Mouse (Mus musculus): ENCODE data around the gene L3mbtl1. TPM values are rescaled to one million over a fixed set of nuclear protein-coding genes. Genes with fewer than 3 reads are reported as not detected.

The L3mbtl1 gene
- polyA plus RNA-seq, 1 experiment, result not detected

DNA sequence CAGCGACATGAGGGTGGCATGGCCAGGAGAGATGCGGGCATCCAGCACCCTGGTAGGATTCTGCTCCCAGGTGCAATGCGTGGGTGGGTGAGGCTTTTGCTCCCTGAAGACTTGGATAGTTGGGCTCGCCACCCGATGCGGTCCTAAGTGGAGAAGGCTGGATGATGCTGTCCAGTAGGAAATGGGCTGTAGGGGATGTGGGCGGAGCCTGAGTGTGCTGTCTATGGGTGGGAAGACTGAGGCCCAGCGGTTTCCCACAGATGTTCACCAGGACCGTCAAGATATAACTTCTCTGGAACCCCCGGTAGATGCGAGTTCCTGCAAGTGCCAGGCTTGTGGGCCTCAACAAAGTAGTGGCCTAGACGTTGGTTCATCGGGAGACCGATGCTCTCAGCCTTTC lies 4.9 kb downstream of the L3mbtl1 start:
- no peaks in the 10 kb centered on the region for H3K27me3 ChIP-seq (ENCODE audit: control insufficient read depth, insufficient read depth, insufficient read length)
- H3ac ChIP-seq (ENCODE audit: control insufficient read depth, insufficient read length), result no peak overlapping the region
- TF ChIP-seq MYOG (IDR thresholded peaks at IDR 0.05; ENCODE audit: control insufficient read depth in 1 of 3, insufficient read depth in 1 of 3, insufficient read length in 2 of 3, low read depth in 2 of 3) (no peak), MYOD1 (IDR thresholded peaks at IDR 0.05; ENCODE audit: control insufficient read depth in 1 of 3, insufficient read length in 2 of 3, low read depth in 2 of 3) (no peak)
- no peaks in the 10 kb centered on the region for H3K36me3 ChIP-seq (ENCODE audit: control insufficient read depth, insufficient read depth)
- no peaks in the 10 kb centered on the region for H3K79me2 ChIP-seq (ENCODE audit: control insufficient read depth, insufficient read depth)
- H3K4me3 ChIP-seq, result no peak overlapping the region
- no peak overlapping the region for H3K4me2 ChIP-seq (ENCODE audit: low read depth)

DNA sequence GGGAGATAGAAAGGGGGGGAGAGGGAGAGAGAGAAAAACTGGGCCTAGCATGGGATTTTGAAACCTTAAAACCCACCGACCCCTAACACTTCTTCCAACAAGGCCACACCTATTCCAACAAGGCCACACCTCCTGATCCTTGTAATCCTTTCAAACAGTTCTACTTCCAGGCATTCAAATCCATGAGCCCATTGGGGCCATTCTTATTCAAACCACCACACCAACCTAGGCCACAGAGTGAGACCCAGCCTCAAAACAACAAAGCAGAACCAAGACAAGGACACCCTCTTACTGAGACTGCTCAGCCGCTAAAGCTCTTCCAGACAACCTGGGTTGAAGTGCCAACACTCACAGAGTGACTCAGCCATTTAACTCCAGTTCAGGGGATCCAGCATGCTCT lies 7.5 kb downstream of the L3mbtl1 start:
- Histone ChIP-seq H3ac (ENCODE audit: control insufficient read depth, insufficient read length) (no peak overlapping the region), H3K4me3 (no peak overlapping the region), H3K79me2 (ENCODE audit: control insufficient read depth, insufficient read depth) (no peaks in the 10 kb centered on the region), H3K27me3 (ENCODE audit: control insufficient read depth, insufficient read depth, insufficient read length) (no peaks in the 10 kb centered on the region), H3K36me3 (ENCODE audit: control insufficient read depth, insufficient read depth) (no peaks in the 10 kb centered on the region), H3K4me2 (ENCODE audit: low read depth) (no peak overlapping the region)
- TF ChIP-seq SRF (IDR thresholded peaks at IDR 0.05; ENCODE audit: control insufficient read depth, insufficient read length, low read depth), result no peak

DNA sequence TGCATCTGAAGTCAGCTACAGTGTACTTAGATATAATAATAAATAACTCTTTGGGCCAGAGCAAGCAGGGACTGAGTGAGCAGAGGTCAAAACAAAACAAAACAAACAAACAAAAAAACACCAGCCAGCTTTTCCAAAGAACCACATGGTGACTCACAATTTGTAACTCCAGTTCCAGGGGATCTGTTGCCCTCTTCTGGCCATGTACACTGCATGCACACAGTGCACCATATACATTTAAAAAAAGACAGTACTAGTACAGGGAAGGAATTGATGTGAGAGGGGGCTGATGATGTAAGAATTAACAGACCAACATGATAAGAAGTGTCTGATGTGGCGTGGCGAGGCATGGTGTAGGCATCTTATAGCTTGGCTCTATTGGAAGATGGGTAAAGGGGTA lies 13.6 kb downstream of the L3mbtl1 start:
- Histone ChIP-seq H3K4me2 (ENCODE audit: low read depth) (no peak overlapping the region), H3K36me3 (ENCODE audit: control insufficient read depth, insufficient read depth) (no peaks in the 10 kb centered on the region), H3K79me2 (ENCODE audit: control insufficient read depth, insufficient read depth) (no peaks in the 10 kb centered on the region), H3K4me3 (no peak overlapping the region), H3ac (ENCODE audit: control insufficient read depth, insufficient read length) (no peak overlapping the region), H3K27me3 (ENCODE audit: control insufficient read depth, insufficient read depth, insufficient read length) (no peaks in the 10 kb centered on the region)
- TF ChIP-seq TCF3 (IDR thresholded peaks at IDR 0.05; ENCODE audit: insufficient read length, low read depth) (no peak), POLR2AphosphoS2 (IDR thresholded peaks at IDR 0.05; ENCODE audit: insufficient read length, low read depth) (no peak), E2F4 (IDR thresholded peaks at IDR 0.05; ENCODE audit: insufficient read depth) (no peak), USF1 (IDR thresholded peaks at IDR 0.05; ENCODE audit: low read depth) (no peak), REST (IDR thresholded peaks at IDR 0.05; ENCODE audit: insufficient read depth, insufficient read length) (no peak), CEBPB (IDR thresholded peaks at IDR 0.05; ENCODE audit: insufficient read depth, poor library complexity, severe bottlenecking) (no peak), SRF (IDR thresholded peaks at IDR 0.05; ENCODE audit: control insufficient read depth, insufficient read length, low read depth) (no peak), MYOG (IDR thresholded peaks at IDR 0.05; ENCODE audit: control insufficient read depth in 1 of 3, insufficient read depth in 1 of 3, insufficient read length in 2 of 3, low read depth in 2 of 3) (no peak), MYOD1 (IDR thresholded peaks at IDR 0.05; ENCODE audit: control insufficient read depth in 1 of 3, insufficient read length in 2 of 3, low read depth in 2 of 3) (no peak), TCF12 (IDR thresholded peaks at IDR 0.05; ENCODE audit: insufficient read depth, poor library complexity, severe bottlenecking) (no peak), POLR2A (IDR thresholded peaks at IDR 0.05; ENCODE audit: insufficient read length, low read depth) (no peak), MAX (IDR thresholded peaks at IDR 0.05; ENCODE audit: low read depth) (no peak)

DNA sequence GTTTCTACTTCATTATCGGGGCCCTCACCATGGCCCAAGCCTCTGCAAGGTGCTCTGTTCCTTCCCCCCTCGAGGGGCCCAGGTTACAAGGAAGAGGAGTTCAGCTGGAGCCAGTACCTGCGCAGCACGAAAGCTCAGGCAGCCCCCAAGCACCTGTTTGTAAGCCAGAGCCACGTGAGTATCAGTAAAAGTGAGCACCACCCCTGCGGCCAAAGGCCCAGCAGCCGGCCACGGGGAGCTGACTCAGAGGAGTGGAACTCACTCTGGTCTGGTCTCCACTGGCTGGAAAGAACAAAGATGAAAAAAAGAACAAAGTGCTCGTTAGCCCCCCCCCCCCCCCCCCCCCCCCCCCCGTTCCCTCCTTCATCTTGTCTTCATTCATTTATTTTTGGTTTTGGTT lies 18.0 kb downstream of the L3mbtl1 start:
- peak in 1 of 3 experiments; percentile 5 for TF ChIP-seq MYOD1 (IDR thresholded peaks at IDR 0.05; ENCODE audit: control insufficient read depth in 1 of 3, insufficient read length in 2 of 3, low read depth in 2 of 3)
- peak; percentile 8 for TF ChIP-seq USF1 (IDR thresholded peaks at IDR 0.05; ENCODE audit: low read depth)
- TF ChIP-seq SRF (IDR thresholded peaks at IDR 0.05; ENCODE audit: control insufficient read depth, insufficient read length, low read depth), result no peak
- no peak for TF ChIP-seq POLR2AphosphoS2 (IDR thresholded peaks at IDR 0.05; ENCODE audit: insufficient read length, low read depth)
- no peak for TF ChIP-seq TCF12 (IDR thresholded peaks at IDR 0.05; ENCODE audit: insufficient read depth, poor library complexity, severe bottlenecking)
- no peak for TF ChIP-seq POLR2A (IDR thresholded peaks at IDR 0.05; ENCODE audit: insufficient read length, low read depth)
- no peak for TF ChIP-seq E2F4 (IDR thresholded peaks at IDR 0.05; ENCODE audit: insufficient read depth)
- TF ChIP-seq CEBPB (IDR thresholded peaks at IDR 0.05; ENCODE audit: insufficient read depth, poor library complexity, severe bottlenecking), result no peak
- peak in 1 of 3 experiments; percentile 49 for TF ChIP-seq MYOG (IDR thresholded peaks at IDR 0.05; ENCODE audit: control insufficient read depth in 1 of 3, insufficient read depth in 1 of 3, insufficient read length in 2 of 3, low read depth in 2 of 3)
- no peak for TF ChIP-seq REST (IDR thresholded peaks at IDR 0.05; ENCODE audit: insufficient read depth, insufficient read length)
- TF ChIP-seq MAX (IDR thresholded peaks at IDR 0.05; ENCODE audit: low read depth), result no peak
- TF ChIP-seq TCF3 (IDR thresholded peaks at IDR 0.05; ENCODE audit: insufficient read length, low read depth), result no peak
- Histone ChIP-seq H3K79me2 (ENCODE audit: control insufficient read depth, insufficient read depth) (no peaks in the 10 kb centered on the region), H3K4me2 (ENCODE audit: low read depth) (no peak overlapping the region), H3K27me3 (ENCODE audit: control insufficient read depth, insufficient read depth, insufficient read length) (no peaks in the 10 kb centered on the region), H3ac (ENCODE audit: control insufficient read depth, insufficient read length) (no peak overlapping the region), H3K36me3 (ENCODE audit: control insufficient read depth, insufficient read depth) (no peaks in the 10 kb centered on the region), H3K4me3 (no peak overlapping the region)

DNA sequence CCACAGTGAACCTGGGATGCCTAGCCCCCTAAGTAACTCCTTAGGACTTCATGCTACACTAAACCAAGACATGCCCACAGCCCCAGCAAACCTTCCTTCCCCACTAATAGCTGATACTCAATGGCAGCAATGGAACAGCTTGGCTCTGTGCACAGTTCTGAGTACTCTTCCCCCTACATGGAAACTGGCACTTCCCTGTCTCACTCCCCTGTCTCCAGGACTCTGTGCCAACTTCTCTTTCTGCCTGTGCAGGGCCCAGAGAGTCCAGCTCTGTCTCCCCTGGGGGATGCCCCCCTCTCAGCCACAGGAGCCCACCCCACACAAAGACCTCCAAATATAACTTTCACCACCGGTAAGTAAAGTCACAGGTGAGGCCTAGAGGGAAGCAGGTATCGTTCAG lies 23.5 kb downstream of the L3mbtl1 start:
- no peak overlapping the region for H3K4me3 ChIP-seq
- H3K36me3 ChIP-seq (ENCODE audit: control insufficient read depth, insufficient read depth), result no peaks in the 10 kb centered on the region

More for the DNA sequence above, 23.5 kb downstream of the L3mbtl1 start:
- no peak overlapping the region for H3ac ChIP-seq (ENCODE audit: control insufficient read depth, insufficient read length)
- TF ChIP-seq MYOD1 (IDR thresholded peaks at IDR 0.05; ENCODE audit: control insufficient read depth in 1 of 3, insufficient read length in 2 of 3, low read depth in 2 of 3) (no peak), POLR2AphosphoS2 (IDR thresholded peaks at IDR 0.05; ENCODE audit: insufficient read length, low read depth) (no peak), MYOG (IDR thresholded peaks at IDR 0.05; ENCODE audit: control insufficient read depth in 1 of 3, insufficient read depth in 1 of 3, insufficient read length in 2 of 3, low read depth in 2 of 3) (no peak), USF1 (IDR thresholded peaks at IDR 0.05; ENCODE audit: low read depth) (no peak), CEBPB (IDR thresholded peaks at IDR 0.05; ENCODE audit: insufficient read depth, poor library complexity, severe bottlenecking) (no peak)
- no peaks in the 10 kb centered on the region for H3K27me3 ChIP-seq (ENCODE audit: control insufficient read depth, insufficient read depth, insufficient read length)
- no peaks in the 10 kb centered on the region for H3K79me2 ChIP-seq (ENCODE audit: control insufficient read depth, insufficient read depth)
- H3K4me2 ChIP-seq (ENCODE audit: low read depth), result no peak overlapping the region

Measured in myocyte (in vitro differentiated cells).